Mouse (Mus musculus): ENCODE data around the gene Ncf2. TPM values are rescaled to one million over a fixed set of nuclear protein-coding genes. Genes with fewer than 3 reads are reported as not detected.

Gene Ncf2
- polyA plus RNA-seq, 1 experiment = 14.4 TPM

- H3K4me3 ChIP-seq (replicated peaks; ENCODE audit: extremely low read depth, low read depth, low read length) = no peak overlapping the region
- DNase-seq = no peak
- TF ChIP-seq CTCF (IDR thresholded peaks at IDR 0.05; ENCODE audit: insufficient read depth, low read length) = no peak
- no peak for TF ChIP-seq POLR2A (IDR thresholded peaks at IDR 0.05; ENCODE audit: borderline replicate concordance, extremely low read depth, low read depth, low read length)
- H3K4me1 ChIP-seq (ENCODE audit: control insufficient read depth, insufficient read depth, low read length) = no peaks in the 10 kb centered on the region
- 77% methylated on average over 5 of the region's 5 CpGs for WGBS
Observed at GRCm38 (mm10) chr1:152828168-152828567, 28.2 kb downstream of the Ncf2 start.

GRCm38 (mm10) chr1:152828637-152829355 is 28.8 kb downstream of the Ncf2 start:
- no peak overlapping the region for H3K4me3 ChIP-seq (replicated peaks; ENCODE audit: extremely low read depth, low read depth, low read length)
- WGBS = 66% methylated on average over 10 of the region's 10 CpGs
- TF ChIP-seq CTCF (IDR thresholded peaks at IDR 0.05; ENCODE audit: insufficient read depth, low read length) (no peak), POLR2A (IDR thresholded peaks at IDR 0.05; ENCODE audit: borderline replicate concordance, extremely low read depth, low read depth, low read length) (no peak)
- no peak for DNase-seq
- no peaks in the 10 kb centered on the region for H3K4me1 ChIP-seq (ENCODE audit: control insufficient read depth, insufficient read depth, low read length)

GRCm38 (mm10) chr1:152830054-152830453 is 30.1 kb downstream of the Ncf2 start:
- no peak overlapping the region for H3K4me3 ChIP-seq (replicated peaks; ENCODE audit: extremely low read depth, low read depth, low read length)
- no peaks in the 10 kb centered on the region for H3K4me1 ChIP-seq (ENCODE audit: control insufficient read depth, insufficient read depth, low read length)
- 92% methylated on average over 9 of the region's 9 CpGs for WGBS
- TF ChIP-seq POLR2A (IDR thresholded peaks at IDR 0.05; ENCODE audit: borderline replicate concordance, extremely low read depth, low read depth, low read length) = no peak
- TF ChIP-seq CTCF (IDR thresholded peaks at IDR 0.05; ENCODE audit: insufficient read depth, low read length) = no peak
- DNase-seq = no peak

GRCm38 (mm10) chr1:152831003-152831402 is 31.0 kb downstream of the Ncf2 start:
- 80% methylated on average over 8 of the region's 8 CpGs for WGBS
- Histone ChIP-seq H3K4me1 (ENCODE audit: control insufficient read depth, insufficient read depth, low read length) (no peaks in the 10 kb centered on the region), H3K4me3 (replicated peaks; ENCODE audit: extremely low read depth, low read depth, low read length) (no peak overlapping the region)
- TF ChIP-seq CTCF (IDR thresholded peaks at IDR 0.05; ENCODE audit: insufficient read depth, low read length) (no peak), POLR2A (IDR thresholded peaks at IDR 0.05; ENCODE audit: borderline replicate concordance, extremely low read depth, low read depth, low read length) (no peak)
- DNase-seq = no peak

- no peak for DNase-seq
- no peak overlapping the region for H3K4me3 ChIP-seq (replicated peaks; ENCODE audit: extremely low read depth, low read depth, low read length)
- 72% methylated on average over 5 of the region's 5 CpGs for WGBS
- no peaks in the 10 kb centered on the region for H3K4me1 ChIP-seq (ENCODE audit: control insufficient read depth, insufficient read depth, low read length)
- TF ChIP-seq CTCF (IDR thresholded peaks at IDR 0.05; ENCODE audit: insufficient read depth, low read length) (no peak), POLR2A (IDR thresholded peaks at IDR 0.05; ENCODE audit: borderline replicate concordance, extremely low read depth, low read depth, low read length) (no peak)
Observed at GRCm38 (mm10) chr1:152831619-152832018, 31.6 kb downstream of the Ncf2 start.

- 66% methylated on average over 6 of the region's 6 CpGs for WGBS
- no peak overlapping the region for H3K4me3 ChIP-seq (replicated peaks; ENCODE audit: extremely low read depth, low read depth, low read length)
- no peak for TF ChIP-seq POLR2A (IDR thresholded peaks at IDR 0.05; ENCODE audit: borderline replicate concordance, extremely low read depth, low read depth, low read length)
- no peaks in the 10 kb centered on the region for H3K4me1 ChIP-seq (ENCODE audit: control insufficient read depth, insufficient read depth, low read length)
- no peak for DNase-seq
Observed at GRCm38 (mm10) chr1:152832316-152832715, 32.3 kb downstream of the Ncf2 start.

- no peak overlapping the region for H3K4me3 ChIP-seq (replicated peaks; ENCODE audit: extremely low read depth, low read depth, low read length)
- H3K4me1 ChIP-seq (ENCODE audit: control insufficient read depth, insufficient read depth, low read length) = no peaks in the 10 kb centered on the region
- DNase-seq = no peak
- 96% methylated on average over 3 of the region's 3 CpGs for WGBS
- TF ChIP-seq CTCF (IDR thresholded peaks at IDR 0.05; ENCODE audit: insufficient read depth, low read length) = no peak
- no peak for TF ChIP-seq POLR2A (IDR thresholded peaks at IDR 0.05; ENCODE audit: borderline replicate concordance, extremely low read depth, low read depth, low read length)
Observed at GRCm38 (mm10) chr1:152835061-152835460, 35.1 kb downstream of the Ncf2 start.

GRCm38 (mm10) chr1:152838026-152838702 is 38.2 kb downstream of the Ncf2 start:
- WGBS = 71% methylated on average over 11 of the region's 11 CpGs
- TF ChIP-seq CTCF (IDR thresholded peaks at IDR 0.05; ENCODE audit: insufficient read depth, low read length) = no peak
- no peak for TF ChIP-seq POLR2A (IDR thresholded peaks at IDR 0.05; ENCODE audit: borderline replicate concordance, extremely low read depth, low read depth, low read length)
- Histone ChIP-seq H3K4me1 (ENCODE audit: control insufficient read depth, insufficient read depth, low read length) (no peaks in the 10 kb centered on the region), H3K4me3 (replicated peaks; ENCODE audit: extremely low read depth, low read depth, low read length) (no peak overlapping the region)
- DNase-seq = no peak

- no peak for DNase-seq
- 87% methylated on average over 12 of the region's 12 CpGs for WGBS
- H3K4me3 ChIP-seq (replicated peaks; ENCODE audit: extremely low read depth, low read depth, low read length) = no peak overlapping the region
- H3K4me1 ChIP-seq (ENCODE audit: control insufficient read depth, insufficient read depth, low read length) = no peaks in the 10 kb centered on the region
- no peak for TF ChIP-seq POLR2A (IDR thresholded peaks at IDR 0.05; ENCODE audit: borderline replicate concordance, extremely low read depth, low read depth, low read length)
- no peak for TF ChIP-seq CTCF (IDR thresholded peaks at IDR 0.05; ENCODE audit: insufficient read depth, low read length)
Observed at GRCm38 (mm10) chr1:152838841-152839240, 38.8 kb downstream of the Ncf2 start.

GRCm38 (mm10) chr1:152840343-152840742 is 40.3 kb downstream of the Ncf2 start:
- no peaks in the 10 kb centered on the region for H3K4me1 ChIP-seq (ENCODE audit: control insufficient read depth, insufficient read depth, low read length)
- no peak for TF ChIP-seq CTCF (IDR thresholded peaks at IDR 0.05; ENCODE audit: insufficient read depth, low read length)
- H3K4me3 ChIP-seq (replicated peaks; ENCODE audit: extremely low read depth, low read depth, low read length) = no peak overlapping the region
- DNase-seq = no peak
- WGBS = 91% methylated on average over 3 of the region's 3 CpGs

Measured in lung, adult 2 months (tissue).